Mouse (Mus musculus) subcutaneous adipose tissue, adult 2 months (tissue): Measurements from ENCODE around the gene Gkap1. TPM values are rescaled to one million over a fixed set of nuclear protein-coding genes. Genes with fewer than 3 reads are reported as not detected.

Experiments used
- polyA plus RNA-seq: library from polyadenylated mRNA; depleted of rRNA; stranded (reverse); fragments of >200 nt; gene quantifications from 2 replicates; pipeline ENCODE4 v1.2.3, GENCODE M21; 2012; ENCODE audit warnings: low replicate concordance; rRNA removed

The Gkap1 gene
- polyA plus RNA-seq, result 7.1 and 8.5 TPM in 2 replicates

GRCm38 (mm10) chr13:58275599-58275998 is at the start of gene Gkap1:
Gene Gkap1, minus strand, starts transcription at chr13:58275699.

GRCm38 (mm10) chr13:58215592-58216341 is 59.7 kb downstream of the Gkap1 start, which contains the start of gene Ubqln1:
Gene Ubqln1, minus strand, starts transcription at chr13:58215653.

Other genes starting within 250 kb of the Gkap1 start
- 2.2 and 2.3 TPM in 2 replicates for gene Klhl3, start 162.1 kb downstream of the Gkap1 start, polyA plus RNA-seq
- gene Hnrnpa0, start 147.1 kb downstream of the Gkap1 start, polyA plus RNA-seq, result 25.0 and 104 TPM in 2 replicates
- 26.6 and 33.8 TPM in 2 replicates for gene Idnk, start 118.0 kb downstream of the Gkap1 start, polyA plus RNA-seq
- gene Ubqln1, start 60.0 kb downstream of the Gkap1 start, polyA plus RNA-seq, result 160 and 177 TPM in 2 replicates
- 0.23 and 0.44 TPM in 2 replicates for gene Kif27, start 83.4 kb upstream of the Gkap1 start, polyA plus RNA-seq
- gene 2210016F16Rik, start 109.5 kb upstream of the Gkap1 start, polyA plus RNA-seq, result 29.7 and 30.2 TPM in 2 replicates
- gene Rmi1, start 126.5 kb upstream of the Gkap1 start, polyA plus RNA-seq, result 9.2 and 9.6 TPM in 2 replicates
- 208 and 328 TPM in 2 replicates for gene Hnrnpk, start 127.6 kb upstream of the Gkap1 start, polyA plus RNA-seq